Mouse (Mus musculus) kidney, postnatal 0 days (tissue): Measurements from ENCODE around the gene Rasgef1c. TPM values are rescaled to one million over a fixed set of nuclear protein-coding genes. Genes with fewer than 3 reads are reported as not detected.
A peak's percentile ranks its signal among the peaks of the same experiment; 100 is the strongest.

ENCODE experiments used
- ATAC-seq: fragments of 200-750 bp; cut with Nextera tagmentation; replicated peaks from 2 replicates; pipeline ENCODE4 v1.8.0; 2017; ENCODE audit warnings: low read depth, moderate number of reproducible peaks, moderate TSS enrichment, moderate library complexity; ENCODE audit not compliant: low FRiP score
- DNase-seq: peaks from one replicate; pipeline ENCODE4 v3.0.0-alpha.2; 2016; ENCODE audit warnings: low spot score
- H3K27ac ChIP-seq: fragments of 300-500 bp; sonication (generic); 2 replicates; pipeline ENCODE4 v1.5.1; 2014; ENCODE audit warnings: mild to moderate bottlenecking
- H3K27me3 ChIP-seq: fragments of 300-500 bp; sonication (generic); 2 replicates; pipeline ENCODE4 v1.6.1; 2014; ENCODE audit warnings: low read length, mixed read lengths; ENCODE audit not compliant: insufficient read depth
- H3K36me3 ChIP-seq: fragments of 300-500 bp; sonication (generic); 2 replicates; pipeline ENCODE4 v1.6.1; 2014; ENCODE audit warnings: low read length, mixed read lengths; ENCODE audit not compliant: insufficient read depth
- H3K4me1 ChIP-seq: fragments of 300-500 bp; sonication (generic); replicated peaks from 2 replicates; pipeline ENCODE4 v1.6.1; 2014; ENCODE audit warnings: antibody characterized with exemption, low read length, mixed read lengths; ENCODE audit not compliant: insufficient read depth
- H3K4me2 ChIP-seq: fragments of 300-500 bp; sonication (generic); 2 replicates; pipeline ENCODE4 v1.6.1; 2014; ENCODE audit warnings: mild to moderate bottlenecking, low read length, moderate library complexity, mixed read lengths
- H3K4me3 ChIP-seq: fragments of 300-500 bp; sonication (generic); replicated peaks from 2 replicates; pipeline ENCODE4 v1.5.1; 2014; ENCODE audit warnings: low read depth, low read length
- H3K9ac ChIP-seq: fragments of 300-500 bp; sonication (generic); 2 replicates; pipeline ENCODE4 v1.6.1; 2014; ENCODE audit warnings: low read depth, low read length
- H3K9me3 ChIP-seq: fragments of 300-500 bp; sonication (generic); replicated peaks from 2 replicates; pipeline ENCODE4 v1.6.1; 2016; ENCODE audit warnings: low read length, inconsistent platforms, mixed read lengths
- CTCF ChIP-seq: IDR thresholded peaks from 2 replicates; pipeline ENCODE4 v1.5.1; 2016; ENCODE audit warnings: antibody characterized with exemption, low read depth, mild to moderate bottlenecking, moderate library complexity
- WGBS: fragments of 180-500 bp; shearing (Covaris S2); extraction: QIAGEN DNeasy Blood & Tissue Kit; methylation state at CpG from one replicate; pipeline ENCODE4 v1.1.7; 2014; 5-methylcytosine and 5-hydroxymethylcytosine counted together
- polyA plus RNA-seq: library from polyadenylated mRNA; unstranded; fragments of >200 nt; fragmentation: Nextera tagmentation; extraction: Ambion mirVana; gene quantifications from 2 replicates; pipeline ENCODE4 v1.2.1, GENCODE M21; 2015

The Rasgef1c gene
- polyA plus RNA-seq, 1 experiment from 2014 or later, result 0.18 TPM

- no peak overlapping the region for H3K4me2 ChIP-seq
- H3K27me3 ChIP-seq, result no peaks in the 10 kb centered on the region
- peak; percentile 78 for TF ChIP-seq CTCF
- H3K36me3 ChIP-seq, result peaks cover 33% of the 10 kb centered on the region
- no peak overlapping the region for H3K4me3 ChIP-seq
- peak; percentile 67 for DNase-seq
- ATAC-seq, result no peak
- H3K4me1 ChIP-seq, result no peaks in the 10 kb centered on the region
- 60% methylated on average over 6 of the region's 6 CpGs for WGBS
- H3K9me3 ChIP-seq, result no peaks in the 10 kb centered on the region
- no peak overlapping the region for H3K9ac ChIP-seq
- H3K27ac ChIP-seq, result no peak overlapping the region
Observed at GRCm38 (mm10) chr11:49871914-49872313, 29.7 kb upstream of the Rasgef1c start.

- ATAC-seq (no peak), DNase-seq (no peak)
- WGBS, result 93% methylated on average over 6 of the region's 6 CpGs
- no peaks in the 10 kb centered on the region for H3K4me1 ChIP-seq
- no peaks in the 10 kb centered on the region for H3K27me3 ChIP-seq
- no peak for TF ChIP-seq CTCF
- H3K27ac ChIP-seq, result no peak overlapping the region
- no peak overlapping the region for H3K4me3 ChIP-seq
- H3K9me3 ChIP-seq, result no peaks in the 10 kb centered on the region
- H3K9ac ChIP-seq, result no peak overlapping the region
- no peak overlapping the region for H3K4me2 ChIP-seq
- H3K36me3 ChIP-seq, result peaks cover 28% of the 10 kb centered on the region
Observed at GRCm38 (mm10) chr11:49872779-49873178, 28.9 kb upstream of the Rasgef1c start.

- 85% methylated on average over 8 of the region's 8 CpGs for WGBS
- peak; percentile 60 for DNase-seq
- TF ChIP-seq CTCF, result no peak
- Histone ChIP-seq H3K9me3 (no peaks in the 10 kb centered on the region), H3K27ac (no peak overlapping the region), H3K9ac (no peak overlapping the region), H3K27me3 (no peaks in the 10 kb centered on the region), H3K36me3 (peaks cover 32% of the 10 kb centered on the region), H3K4me1 (no peaks in the 10 kb centered on the region), H3K4me2 (no peak overlapping the region), H3K4me3 (no peak overlapping the region)
- no peak for ATAC-seq
Observed at GRCm38 (mm10) chr11:49876948-49877817, 24.5 kb upstream of the Rasgef1c start.

GRCm38 (mm10) chr11:49879950-49880642 lies 21.5 kb upstream of the Rasgef1c start:
- no peak for DNase-seq
- Histone ChIP-seq H3K27ac (no peak overlapping the region), H3K9me3 (no peaks in the 10 kb centered on the region), H3K4me2 (no peak overlapping the region), H3K9ac (no peak overlapping the region), H3K4me3 (no peak overlapping the region), H3K27me3 (no peaks in the 10 kb centered on the region), H3K36me3 (peaks cover 28% of the 10 kb centered on the region), H3K4me1 (no peaks in the 10 kb centered on the region)
- TF ChIP-seq CTCF, result no peak
- WGBS, result 87% methylated on average over 3 of the region's 3 CpGs
- no peak for ATAC-seq

- peaks cover 30% of the 10 kb centered on the region for H3K36me3 ChIP-seq
- DNase-seq (no peak), ATAC-seq (no peak)
- TF ChIP-seq CTCF, result no peak
- H3K9me3 ChIP-seq, result no peaks in the 10 kb centered on the region
- no peaks in the 10 kb centered on the region for H3K4me1 ChIP-seq
- no peak overlapping the region for H3K4me2 ChIP-seq
- H3K9ac ChIP-seq, result no peak overlapping the region
- H3K27me3 ChIP-seq, result no peaks in the 10 kb centered on the region
- H3K27ac ChIP-seq, result no peak overlapping the region
- WGBS, result 86% methylated on average over 3 of the region's 3 CpGs
- no peak overlapping the region for H3K4me3 ChIP-seq
Observed at GRCm38 (mm10) chr11:49883394-49883793, 18.2 kb upstream of the Rasgef1c start.

- ATAC-seq (no peak), DNase-seq (no peak)
- 87% methylated on average over 5 of the region's 5 CpGs for WGBS
- H3K9me3 ChIP-seq, result no peaks in the 10 kb centered on the region
- no peaks in the 10 kb centered on the region for H3K4me1 ChIP-seq
- no peak overlapping the region for H3K4me2 ChIP-seq
- no peaks in the 10 kb centered on the region for H3K27me3 ChIP-seq
- no peak for TF ChIP-seq CTCF
- H3K9ac ChIP-seq, result no peak overlapping the region
- H3K27ac ChIP-seq, result no peak overlapping the region
- H3K4me3 ChIP-seq, result no peak overlapping the region
- peaks cover 9% of the 10 kb centered on the region for H3K36me3 ChIP-seq
Observed at GRCm38 (mm10) chr11:49888469-49888868, 13.2 kb upstream of the Rasgef1c start.
